Mouse (Mus musculus) cortical plate, adult 2 months (tissue): ENCODE data around the gene Cldn16.

Experiments used
- CTCF ChIP-seq: fragments of 200-500 bp; IDR thresholded peaks from 2 replicates; pipeline ENCODE4 v1.5.1; 2011; ENCODE audit warnings: mild to moderate bottlenecking, control low read depth, low read length; ENCODE audit not compliant: insufficient read depth; ENCODE audit errors: extremely low read depth
- POLR2A ChIP-seq: fragments of 200-500 bp; IDR thresholded peaks from 2 replicates; pipeline ENCODE4 v1.6.1; 2011; ENCODE audit warnings: mild to moderate bottlenecking, low read length, control low read depth; ENCODE audit not compliant: insufficient read depth; ENCODE audit errors: extremely low read depth

GRCm38 (mm10) chr16:26495721-26496120 is 32.8 kb downstream of the Cldn16 start:
- TF ChIP-seq POLR2A (no peak), CTCF (no peak)
